Mouse (Mus musculus): Measurements from ENCODE around the gene Cnot9. TPM values are rescaled to one million over a fixed set of nuclear protein-coding genes. Genes with fewer than 3 reads are reported as not detected.

The Cnot9 gene
- polyA plus RNA-seq, 1 experiment from 2014 or later, result 39.7 TPM

DNA sequence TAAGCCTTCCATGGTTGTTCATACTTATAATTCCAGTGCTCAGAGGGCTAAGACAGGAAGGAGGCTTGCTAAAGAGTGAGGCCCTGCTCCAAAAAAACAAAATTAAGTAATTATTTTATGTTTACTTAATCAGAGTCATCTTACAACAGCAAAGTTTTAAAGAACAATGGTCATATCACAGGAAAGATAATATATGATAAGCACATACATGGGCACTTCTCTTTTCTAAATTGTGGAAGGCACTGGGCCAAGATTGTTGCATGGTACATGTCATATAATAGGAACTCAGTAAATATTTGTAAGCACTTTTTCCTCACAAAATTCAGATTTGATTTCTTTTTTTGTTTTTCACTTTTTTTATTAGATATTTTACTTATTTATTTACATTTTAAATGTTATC lies 14.0 kb downstream of the Cnot9 start:
- Histone ChIP-seq H3K4me2 (ENCODE audit: low read length) (no peak overlapping the region), H3K9ac (ENCODE audit: low read depth, low read length) (no peak overlapping the region), H3K4me1 (ENCODE audit: control insufficient read depth, insufficient read depth, low read depth, low read length) (no peaks in the 10 kb centered on the region), H3K27ac (ENCODE audit: low read depth, low read length) (no peak overlapping the region), H3K9me3 (ENCODE audit: control insufficient read depth, low read length) (no peaks in the 10 kb centered on the region), H3K27me3 (replicated peaks; ENCODE audit: control insufficient read depth, insufficient read depth, low read length) (no peaks in the 10 kb centered on the region), H3K4me3 (ENCODE audit: low read length) (no peak overlapping the region), H3K36me3 (ENCODE audit: control insufficient read depth, insufficient read depth, low read length) (peaks cover 32% of the 10 kb centered on the region)
- ATAC-seq, result no peak

DNA sequence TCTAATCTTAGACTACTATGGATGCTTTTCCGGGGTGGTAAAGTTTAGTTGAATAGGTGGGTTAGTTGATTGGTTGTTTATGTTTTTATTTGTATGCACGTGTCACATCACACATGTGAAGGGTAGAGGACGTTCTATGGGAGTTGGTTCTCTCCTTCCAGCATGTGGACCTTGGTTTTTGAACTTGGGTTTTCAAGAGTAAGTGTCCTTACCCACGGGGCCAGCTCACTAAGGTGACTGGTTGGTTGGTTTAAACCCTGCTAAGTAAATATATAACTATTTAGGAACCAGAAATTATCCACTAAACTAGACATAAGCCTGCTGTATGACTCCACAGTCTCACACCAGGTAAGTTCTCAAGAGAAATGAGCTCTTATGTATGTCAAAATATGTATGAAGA lies 18.9 kb downstream of the Cnot9 start:
- no peak for ATAC-seq
- Histone ChIP-seq H3K9me3 (ENCODE audit: control insufficient read depth, low read length) (no peaks in the 10 kb centered on the region), H3K36me3 (ENCODE audit: control insufficient read depth, insufficient read depth, low read length) (peaks cover 53% of the 10 kb centered on the region), H3K27ac (ENCODE audit: low read depth, low read length) (no peak overlapping the region), H3K4me2 (ENCODE audit: low read length) (no peak overlapping the region), H3K9ac (ENCODE audit: low read depth, low read length) (no peak overlapping the region), H3K4me3 (ENCODE audit: low read length) (no peak overlapping the region), H3K27me3 (replicated peaks; ENCODE audit: control insufficient read depth, insufficient read depth, low read length) (no peaks in the 10 kb centered on the region), H3K4me1 (ENCODE audit: control insufficient read depth, insufficient read depth, low read depth, low read length) (no peaks in the 10 kb centered on the region)
- 95% methylated on average over 4 of the region's 4 CpGs for WGBS

DNA sequence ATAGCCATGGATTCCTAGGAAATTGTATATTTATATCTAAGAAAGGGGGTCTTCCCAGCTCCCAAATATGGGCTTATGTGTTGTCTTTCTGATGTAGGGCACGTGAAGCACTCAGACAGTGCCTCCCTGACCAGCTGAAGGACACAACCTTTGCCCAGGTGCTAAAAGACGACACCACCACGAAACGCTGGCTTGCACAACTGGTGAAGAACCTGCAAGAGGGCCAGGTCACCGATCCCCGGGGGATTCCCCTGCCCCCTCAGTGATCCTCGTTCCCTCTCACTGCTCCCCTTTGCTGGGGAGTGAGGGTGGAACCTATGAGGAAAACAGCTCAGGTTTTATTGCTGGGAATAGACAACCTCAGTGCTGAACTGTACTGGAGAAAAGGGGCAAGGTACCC lies 22.7 kb downstream of the Cnot9 start:
- Histone ChIP-seq H3K9ac (ENCODE audit: low read depth, low read length) (no peak overlapping the region), H3K4me2 (ENCODE audit: low read length) (no peak overlapping the region), H3K27me3 (replicated peaks; ENCODE audit: control insufficient read depth, insufficient read depth, low read length) (no peaks in the 10 kb centered on the region), H3K27ac (ENCODE audit: low read depth, low read length) (no peak overlapping the region), H3K4me3 (ENCODE audit: low read length) (no peak overlapping the region), H3K36me3 (ENCODE audit: control insufficient read depth, insufficient read depth, low read length) (peaks cover 49% of the 10 kb centered on the region), H3K4me1 (ENCODE audit: control insufficient read depth, insufficient read depth, low read depth, low read length) (no peaks in the 10 kb centered on the region), H3K9me3 (ENCODE audit: control insufficient read depth, low read length) (no peaks in the 10 kb centered on the region)
- no peak for ATAC-seq
- WGBS, result 96% methylated on average over 7 of the region's 7 CpGs

DNA sequence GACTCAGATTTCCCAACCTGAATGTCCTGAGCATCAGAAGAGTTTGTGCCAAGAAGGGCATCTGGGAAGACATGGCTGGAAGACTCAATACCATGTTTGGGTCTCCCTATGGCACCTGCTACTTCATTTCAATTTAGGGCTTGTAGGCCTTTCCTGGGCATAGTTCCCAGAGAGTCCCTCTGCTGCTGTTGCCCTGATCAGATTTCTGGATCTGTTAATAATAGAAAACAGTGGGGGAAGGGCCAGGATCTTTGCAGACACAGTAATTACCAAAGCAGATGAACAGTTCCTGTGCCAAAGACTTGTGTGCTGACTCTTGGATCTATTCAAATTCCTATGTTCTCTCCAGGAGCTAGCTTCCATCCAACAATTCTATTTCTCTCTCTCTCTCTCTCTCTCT lies 32.8 kb downstream of the Cnot9 start:
- no peaks in the 10 kb centered on the region for H3K27me3 ChIP-seq (replicated peaks; ENCODE audit: control insufficient read depth, insufficient read depth, low read length)
- H3K9me3 ChIP-seq (ENCODE audit: control insufficient read depth, low read length), result no peaks in the 10 kb centered on the region
- H3K9ac ChIP-seq (ENCODE audit: low read depth, low read length), result no peak overlapping the region
- no peaks in the 10 kb centered on the region for H3K36me3 ChIP-seq (ENCODE audit: control insufficient read depth, insufficient read depth, low read length)
- peaks cover 10% of the 10 kb centered on the region for H3K4me1 ChIP-seq (ENCODE audit: control insufficient read depth, insufficient read depth, low read depth, low read length)
- peak; percentile 60 for ATAC-seq
- H3K4me3 ChIP-seq (ENCODE audit: low read length), result no peak overlapping the region
- H3K4me2 ChIP-seq (ENCODE audit: low read length), result no peak overlapping the region
- H3K27ac ChIP-seq (ENCODE audit: low read depth, low read length), result 0 out of 2 replicates have a peak overlapping the region, but pooled peaks have one; percentile 23

DNA sequence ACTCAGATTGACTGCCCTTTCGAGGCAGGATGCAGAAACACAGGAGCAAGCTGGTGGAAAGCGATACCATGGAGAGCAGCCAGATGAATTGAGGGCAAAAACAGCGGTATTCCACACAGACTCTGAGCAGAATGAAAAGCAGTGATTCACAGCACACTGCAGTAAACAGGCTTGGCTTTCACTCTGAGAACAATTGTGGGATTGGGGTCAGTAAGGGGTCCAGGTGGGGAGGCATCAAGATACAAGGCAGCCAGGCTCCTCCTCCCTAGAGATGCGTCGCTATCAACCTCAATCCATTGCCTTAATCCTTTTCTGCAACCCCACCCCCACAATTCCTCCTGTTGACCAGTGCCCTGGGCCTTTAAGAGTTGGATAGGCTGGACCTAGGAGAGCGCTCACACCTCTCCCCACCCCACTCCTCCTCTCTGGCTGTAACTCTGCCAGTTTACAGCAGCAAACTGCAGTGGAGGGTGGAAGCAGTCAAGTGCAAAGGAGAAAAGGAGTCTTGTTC lies 36.6 kb downstream of the Cnot9 start, which contains the start of gene Plcd4:
Gene Plcd4 (plus strand): TSS at position 438 of the 511 bp plus-strand sequence.
- H3K27me3 ChIP-seq (replicated peaks; ENCODE audit: control insufficient read depth, insufficient read depth, low read length), result no peaks in the 10 kb centered on the region
- WGBS, result 6% methylated on average over 6 of the region's 6 CpGs
- no peaks in the 10 kb centered on the region for H3K36me3 ChIP-seq (ENCODE audit: control insufficient read depth, insufficient read depth, low read length)
- H3K9me3 ChIP-seq (ENCODE audit: control insufficient read depth, low read length), result no peaks in the 10 kb centered on the region
- H3K4me2 ChIP-seq (ENCODE audit: low read length), result peak within 1 kb of the TSS; percentile 53
- ATAC-seq, result peak; percentile 92
- H3K27ac ChIP-seq (ENCODE audit: low read depth, low read length), result peak within 1 kb of the TSS; percentile 68
- peak within 1 kb of the TSS; percentile 27 for H3K4me3 ChIP-seq (ENCODE audit: low read length)
- H3K9ac ChIP-seq (ENCODE audit: low read depth, low read length), result peak within 1 kb of the TSS; percentile 54
- H3K4me1 ChIP-seq (ENCODE audit: control insufficient read depth, insufficient read depth, low read depth, low read length), result peaks cover 10% of the 10 kb centered on the region

DNA sequence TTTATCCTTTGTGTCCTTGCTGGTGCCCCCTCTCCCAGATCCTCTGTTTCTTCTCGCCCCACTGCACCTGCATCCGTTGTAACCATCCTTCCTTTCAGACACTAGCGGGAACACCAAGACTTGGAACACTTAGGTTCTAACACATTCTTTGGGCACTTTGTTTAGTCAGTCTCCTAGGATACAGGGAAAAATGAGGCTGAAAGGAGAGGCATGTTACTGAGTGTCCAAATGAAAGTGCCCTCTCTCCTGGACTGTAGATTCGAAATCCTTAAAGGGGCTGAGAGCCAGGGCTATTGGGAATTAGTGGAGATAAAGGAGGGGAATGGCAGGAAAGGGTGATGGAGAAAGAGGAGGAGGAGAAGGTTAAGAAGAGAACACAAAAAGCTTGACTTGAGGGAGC lies 38.3 kb downstream of the Cnot9 start, which contains the start of gene Usp37:
Gene Usp37 (minus strand): TSS at position 101 of the 400 bp plus-strand sequence.
- Histone ChIP-seq H3K4me3 (ENCODE audit: low read length) (peak within 1 kb of the TSS; percentile 27), H3K36me3 (ENCODE audit: control insufficient read depth, insufficient read depth, low read length) (no peaks in the 10 kb centered on the region), H3K9me3 (ENCODE audit: control insufficient read depth, low read length) (no peaks in the 10 kb centered on the region), H3K27me3 (replicated peaks; ENCODE audit: control insufficient read depth, insufficient read depth, low read length) (no peaks in the 10 kb centered on the region), H3K27ac (ENCODE audit: low read depth, low read length) (no peak within 1 kb of the TSS; the same call in 1 of the 2 replicates), H3K4me1 (ENCODE audit: control insufficient read depth, insufficient read depth, low read depth, low read length) (peaks cover 10% of the 10 kb centered on the region), H3K9ac (ENCODE audit: low read depth, low read length) (no peak within 1 kb of the TSS; the same call in 1 of the 2 replicates), H3K4me2 (ENCODE audit: low read length) (peak within 1 kb of the TSS; percentile 53)
- WGBS, result 32% methylated on average over 4 of the region's 4 CpGs
- no peak for ATAC-seq

DNA sequence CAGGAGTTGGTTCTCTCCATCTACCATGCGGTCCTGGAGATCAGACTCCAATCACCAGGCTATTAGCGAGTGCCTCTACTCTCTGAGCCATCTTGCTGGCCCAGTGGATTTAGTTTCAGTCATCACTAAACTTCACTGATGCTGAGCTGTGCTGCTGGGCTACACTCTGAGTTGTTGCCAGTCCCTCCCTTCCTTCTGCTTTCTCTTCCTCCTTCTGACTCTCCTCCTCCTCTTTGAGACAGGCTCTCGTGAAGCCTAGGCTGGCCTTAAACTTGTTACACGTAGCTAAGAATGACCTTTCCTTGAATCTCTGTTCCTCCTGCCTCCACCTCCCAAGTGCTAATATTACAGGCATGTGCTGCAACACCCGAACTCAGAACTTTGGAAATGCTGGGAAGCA lies 53.2 kb downstream of the Cnot9 start:
- Histone ChIP-seq H3K4me3 (ENCODE audit: low read length) (no peak overlapping the region), H3K9ac (ENCODE audit: low read depth, low read length) (no peak overlapping the region), H3K36me3 (ENCODE audit: control insufficient read depth, insufficient read depth, low read length) (peaks cover 8% of the 10 kb centered on the region), H3K4me1 (ENCODE audit: control insufficient read depth, insufficient read depth, low read depth, low read length) (no peaks in the 10 kb centered on the region), H3K9me3 (ENCODE audit: control insufficient read depth, low read length) (no peaks in the 10 kb centered on the region), H3K27me3 (replicated peaks; ENCODE audit: control insufficient read depth, insufficient read depth, low read length) (no peaks in the 10 kb centered on the region), H3K4me2 (ENCODE audit: low read length) (no peak overlapping the region), H3K27ac (ENCODE audit: low read depth, low read length) (no peak overlapping the region)
- ATAC-seq, result no peak
- 87% methylated on average over 5 of the region's 5 CpGs for WGBS

DNA sequence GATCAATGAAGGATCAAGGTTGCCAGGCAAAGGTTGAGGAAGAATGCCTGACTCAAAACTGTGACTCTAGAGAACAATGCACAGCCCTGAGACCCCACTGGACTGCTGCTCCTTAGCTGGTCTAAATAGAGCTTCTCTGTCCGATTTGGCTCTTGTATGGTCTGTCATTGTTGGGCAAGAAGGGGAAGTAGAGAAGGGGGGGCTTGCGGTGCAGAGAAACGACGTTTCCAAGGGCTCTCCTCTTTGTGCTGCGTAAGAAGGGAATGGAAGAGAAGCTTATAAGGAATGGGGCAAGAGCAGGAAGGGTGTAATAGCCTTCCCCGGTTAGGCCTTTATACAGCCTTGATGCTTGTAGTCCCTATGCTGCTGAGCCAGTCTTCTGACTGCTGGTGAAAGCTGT lies 60.0 kb downstream of the Cnot9 start:
- ATAC-seq, result no peak
- H3K4me1 ChIP-seq (ENCODE audit: control insufficient read depth, insufficient read depth, low read depth, low read length), result no peaks in the 10 kb centered on the region
- no peaks in the 10 kb centered on the region for H3K27me3 ChIP-seq (replicated peaks; ENCODE audit: control insufficient read depth, insufficient read depth, low read length)
- no peak overlapping the region for H3K4me2 ChIP-seq (ENCODE audit: low read length)
- no peaks in the 10 kb centered on the region for H3K9me3 ChIP-seq (ENCODE audit: control insufficient read depth, low read length)
- H3K4me3 ChIP-seq (ENCODE audit: low read length), result no peak overlapping the region
- 60% methylated on average over 6 of the region's 6 CpGs for WGBS
- H3K36me3 ChIP-seq (ENCODE audit: control insufficient read depth, insufficient read depth, low read length), result peaks cover 52% of the 10 kb centered on the region
- no peak overlapping the region for H3K9ac ChIP-seq (ENCODE audit: low read depth, low read length)
- H3K27ac ChIP-seq (ENCODE audit: low read depth, low read length), result no peak overlapping the region

DNA sequence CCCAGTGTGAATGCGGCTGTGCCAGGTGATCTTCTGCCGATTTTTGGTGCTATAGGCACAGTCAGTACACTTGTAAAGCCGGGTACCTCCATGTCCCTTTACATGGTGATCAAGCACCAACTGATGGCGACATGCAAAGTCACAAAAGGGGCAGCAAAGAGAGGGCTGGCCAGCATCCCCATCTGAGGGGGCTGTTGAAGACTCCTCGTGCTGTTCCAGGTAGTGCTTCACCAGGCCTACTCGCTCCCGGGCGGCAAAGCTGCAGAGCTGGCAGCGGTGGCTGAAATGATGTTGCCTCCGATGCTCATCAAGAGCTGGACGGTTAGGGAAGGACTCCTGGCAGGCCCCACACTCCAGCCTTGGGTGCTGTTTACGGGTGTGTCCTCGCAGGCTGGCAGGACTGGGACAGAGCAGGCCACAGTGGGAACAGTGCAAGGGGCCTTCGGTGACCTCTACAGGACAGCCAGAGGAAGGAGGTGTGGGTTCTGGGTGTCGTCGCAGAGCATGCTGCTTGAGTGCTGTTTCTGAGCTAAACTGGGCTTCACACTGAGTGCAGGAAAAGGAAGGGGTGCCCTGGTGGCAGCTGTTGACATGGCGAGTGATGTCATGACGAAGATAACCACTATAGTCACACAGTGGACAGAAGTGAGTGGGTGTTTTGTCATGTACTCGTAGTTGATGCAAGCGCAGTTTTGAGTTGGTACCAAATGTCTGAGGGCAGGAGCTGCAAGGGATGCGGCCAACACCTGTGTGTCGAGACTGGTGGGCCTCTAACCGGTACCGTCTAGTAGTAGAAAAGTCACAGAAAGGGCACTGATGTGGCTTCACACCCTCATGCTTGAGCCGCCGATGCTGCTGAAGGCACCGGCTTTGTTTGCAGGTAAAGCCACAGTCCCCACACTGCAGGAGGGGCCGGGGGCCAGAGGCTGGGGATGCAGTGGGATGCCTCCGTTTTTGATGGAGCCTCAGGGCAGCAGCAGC lies 64.2 kb downstream of the Cnot9 start:
- H3K9me3 ChIP-seq (ENCODE audit: control insufficient read depth, low read length), result no peaks in the 10 kb centered on the region
- no peak overlapping the region for H3K4me2 ChIP-seq (ENCODE audit: low read length)
- no peak overlapping the region for H3K4me3 ChIP-seq (ENCODE audit: low read length)
- H3K36me3 ChIP-seq (ENCODE audit: control insufficient read depth, insufficient read depth, low read length), result peaks cover 64% of the 10 kb centered on the region
- no peak overlapping the region for H3K27ac ChIP-seq (ENCODE audit: low read depth, low read length)
- 94% methylated on average over 29 of the region's 29 CpGs for WGBS
- no peaks in the 10 kb centered on the region for H3K27me3 ChIP-seq (replicated peaks; ENCODE audit: control insufficient read depth, insufficient read depth, low read length)
- no peak overlapping the region for H3K9ac ChIP-seq (ENCODE audit: low read depth, low read length)
- no peaks in the 10 kb centered on the region for H3K4me1 ChIP-seq (ENCODE audit: control insufficient read depth, insufficient read depth, low read depth, low read length)
- ATAC-seq, result no peak

All from hindbrain, embryonic 16.5 days (tissue).